Mouse (Mus musculus) brain, embryonic 14.5 days (tissue): ENCODE data around the gene Atp10b.

Experiments
- CTCF ChIP-seq: fragments of 200-500 bp; IDR thresholded peaks from 2 replicates; pipeline ENCODE4 v1.5.1; 2012; ENCODE audit warnings: inconsistent platforms, mild to moderate bottlenecking, moderate library complexity, borderline replicate concordance; ENCODE audit not compliant: insufficient read depth, insufficient read length; ENCODE audit errors: extremely low read depth
- POLR2A ChIP-seq: fragments of 200-500 bp; IDR thresholded peaks from 2 replicates; pipeline ENCODE4 v1.6.1; 2012; ENCODE audit warnings: mild to moderate bottlenecking, inconsistent platforms, borderline replicate concordance; ENCODE audit not compliant: poor library complexity, insufficient read depth, insufficient read length, severe bottlenecking; ENCODE audit errors: extremely low read depth

DNA sequence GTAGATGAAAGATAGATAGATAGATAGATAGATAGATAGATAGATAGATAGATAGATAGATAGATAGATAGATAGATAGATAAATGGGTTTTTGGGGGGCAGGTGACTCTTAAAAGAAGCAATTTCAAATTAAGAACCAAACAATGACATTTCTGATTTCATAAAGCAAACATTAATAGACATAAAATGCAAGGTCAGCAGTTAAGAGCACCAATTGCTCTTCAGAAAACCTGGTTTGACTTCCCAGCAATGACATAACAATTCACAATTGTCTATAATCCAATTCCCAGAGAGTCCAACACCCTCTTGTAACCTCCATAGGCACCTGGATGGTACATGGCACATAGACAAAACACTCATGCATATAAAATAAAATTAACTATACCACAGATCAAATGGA is 124.2 kb downstream of the Atp10b start:
- TF ChIP-seq CTCF (no peak), POLR2A (no peak)
